Mouse (Mus musculus) heart, postnatal 10 days (tissue): Measurements from ENCODE around the gene Prkar1a. TPM values are rescaled to one million over a fixed set of nuclear protein-coding genes. Genes with fewer than 3 reads are reported as not detected.

Experiments used
- DNase-seq, 2 experiments: peaks; one replicate each; pipeline ENCODE4 v3.0.0; 2021
- intact Hi-C: fragments of 180-260 bp; cut with DNase I; formaldehyde crosslinking; loops from one replicate; pipeline ENCODE4 v1.15.1; 2025
- total RNA-seq, 2 experiments: library from RNA; stranded (reverse); gene quantifications; 2 replicates each; pipeline ENCODE4 v1.2.3; 2021

The Prkar1a gene
- total RNA-seq, 2 experiments from 2014 or later: 550 to 591 TPM

DNA sequence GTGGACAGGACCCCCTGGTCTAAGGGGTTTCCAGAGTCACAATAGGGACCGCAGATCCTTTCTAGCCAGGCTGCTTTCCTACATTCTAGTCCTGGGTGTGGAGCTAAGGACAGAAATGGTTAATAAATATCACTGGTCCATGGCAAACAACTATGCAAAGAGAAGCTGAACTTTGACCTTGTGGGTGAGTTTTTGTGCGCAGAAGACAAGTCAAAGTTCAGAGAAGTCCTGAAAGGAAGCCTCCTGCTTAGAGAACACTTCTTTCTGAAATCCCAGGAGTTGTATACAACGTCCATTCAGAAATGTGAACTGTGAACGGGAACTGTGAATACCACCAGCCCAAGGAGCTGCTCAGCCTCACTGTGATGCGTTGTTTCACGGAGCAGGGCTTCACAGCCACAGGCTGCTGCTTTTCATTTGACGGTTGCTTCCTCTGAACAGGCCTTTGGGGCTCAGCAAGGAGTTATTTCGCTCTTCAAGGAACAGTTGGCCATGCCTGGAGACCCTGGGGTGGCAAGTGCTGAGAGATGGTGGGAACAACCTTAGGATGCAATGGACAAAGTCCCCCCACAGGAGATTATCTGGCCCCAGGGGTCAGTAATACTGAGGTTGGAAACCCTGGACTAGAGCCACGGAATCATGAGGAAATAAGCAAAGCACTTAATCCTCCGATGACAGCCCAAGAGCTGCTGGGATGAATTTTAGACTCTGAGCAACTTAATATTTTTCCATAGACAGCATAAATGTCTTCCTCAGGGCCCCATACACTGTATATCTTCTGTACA is 53.0 kb downstream of the Prkar1a start:
- no peak for DNase-seq
- intact Hi-C loops: no loop called here

DNA sequence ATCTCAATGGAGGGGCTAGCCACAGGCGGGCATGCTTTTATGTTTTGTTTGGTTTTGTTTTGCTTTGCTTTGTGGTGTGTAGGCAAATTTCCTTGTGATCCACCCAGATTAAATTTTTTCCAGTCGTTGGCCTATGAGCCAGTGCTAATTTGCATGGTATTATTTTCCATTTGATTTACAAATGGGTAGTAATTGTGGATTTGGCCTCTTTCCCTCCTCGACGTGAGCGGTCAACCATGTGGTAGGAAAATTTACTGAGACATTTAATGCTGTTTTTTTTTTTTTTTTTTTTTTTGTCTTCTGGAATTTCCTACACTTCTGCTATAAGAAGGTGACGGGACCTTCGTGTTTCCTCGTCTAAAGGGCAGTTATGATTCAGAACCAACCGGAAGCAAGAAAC is 54.6 kb downstream of the Prkar1a start:
- intact Hi-C loops: no loop called here
- no peak for DNase-seq

DNA sequence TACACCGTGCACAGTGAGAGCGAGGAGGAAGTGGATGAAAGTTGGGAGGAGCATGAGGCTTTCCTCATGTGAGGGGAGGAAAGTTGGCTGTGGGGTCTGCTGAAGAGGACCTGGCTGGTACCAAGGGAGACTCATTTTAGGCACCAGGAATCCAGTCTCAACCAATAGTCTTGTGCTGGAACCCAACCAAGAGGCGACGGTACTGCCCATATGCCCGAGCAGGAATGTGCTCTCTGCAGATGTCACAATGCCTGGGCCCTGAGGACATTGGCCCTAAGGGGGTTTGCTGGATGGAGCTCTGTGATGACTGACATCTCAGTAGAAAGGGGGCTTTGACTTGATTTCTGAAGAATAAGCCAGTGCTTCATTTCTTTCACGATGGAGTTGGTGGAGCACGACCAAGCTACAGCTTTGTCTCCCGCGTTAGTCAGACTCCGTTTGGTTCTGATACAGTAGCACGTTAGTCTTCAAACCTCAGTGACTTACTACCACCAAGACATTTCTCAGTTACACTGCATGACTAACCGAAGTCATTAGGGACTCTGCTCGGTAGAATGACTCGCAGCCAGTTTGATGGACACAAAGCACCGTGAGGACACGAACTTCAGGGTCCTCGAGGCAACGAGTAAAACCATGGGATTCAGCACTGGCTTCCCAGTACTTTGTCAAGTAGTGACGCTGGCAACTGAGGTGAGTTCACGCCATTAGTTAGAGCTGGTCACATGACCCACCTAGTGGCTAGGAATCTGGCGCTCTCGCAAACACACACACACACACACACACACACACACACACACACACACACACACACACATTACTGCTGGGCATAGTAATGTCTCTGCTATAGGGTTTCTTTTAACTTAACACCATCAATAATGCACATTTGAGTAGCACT is 55.4 kb downstream of the Prkar1a start:
- DNase-seq: no peak
- intact Hi-C loops: no loop called here

DNA sequence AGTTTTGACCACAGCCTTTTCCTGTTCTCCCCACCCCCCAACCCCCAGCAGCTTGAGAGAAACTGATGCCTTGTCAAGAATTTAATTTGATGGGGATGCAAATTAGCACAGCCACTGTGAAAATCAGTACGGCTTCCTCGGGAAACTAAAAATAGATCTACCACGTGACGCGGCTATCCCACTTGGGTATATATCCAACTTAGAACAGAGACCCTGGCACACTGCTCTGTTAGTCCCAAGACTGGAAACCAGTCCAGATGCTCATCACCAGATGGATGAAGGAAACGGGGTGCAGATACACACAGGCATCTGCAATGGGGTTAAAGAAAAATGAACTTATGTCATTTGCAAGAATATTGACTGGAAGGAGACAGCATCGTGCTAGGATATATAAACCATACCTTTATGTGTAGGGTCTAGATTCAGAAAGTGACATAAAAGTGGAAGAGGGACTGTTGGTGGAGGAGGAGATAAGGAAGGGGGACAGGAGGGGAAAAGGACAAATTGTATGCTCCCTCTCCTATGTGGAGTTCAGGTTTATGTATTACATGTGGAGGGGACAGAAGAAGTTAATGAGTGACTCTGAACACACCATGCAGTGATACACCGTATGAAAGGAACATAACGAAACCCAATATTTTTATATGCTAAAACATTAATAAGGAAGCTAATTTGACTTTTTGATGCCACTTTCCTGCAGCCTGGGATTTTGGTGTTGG is 56.3 kb downstream of the Prkar1a start:
- no peak for DNase-seq
- intact Hi-C loops: no loop called here

- DNase-seq: peak; percentile 38 to 48
- intact Hi-C loops: no loop called here
Measured at GRCm38 (mm10) chr11:109706055-109706412, 56.8 kb downstream of the Prkar1a start.

- DNase-seq: no peak
- intact Hi-C loops: no loop called here
Measured at GRCm38 (mm10) chr11:109706586-109706985, 57.4 kb downstream of the Prkar1a start.

DNA sequence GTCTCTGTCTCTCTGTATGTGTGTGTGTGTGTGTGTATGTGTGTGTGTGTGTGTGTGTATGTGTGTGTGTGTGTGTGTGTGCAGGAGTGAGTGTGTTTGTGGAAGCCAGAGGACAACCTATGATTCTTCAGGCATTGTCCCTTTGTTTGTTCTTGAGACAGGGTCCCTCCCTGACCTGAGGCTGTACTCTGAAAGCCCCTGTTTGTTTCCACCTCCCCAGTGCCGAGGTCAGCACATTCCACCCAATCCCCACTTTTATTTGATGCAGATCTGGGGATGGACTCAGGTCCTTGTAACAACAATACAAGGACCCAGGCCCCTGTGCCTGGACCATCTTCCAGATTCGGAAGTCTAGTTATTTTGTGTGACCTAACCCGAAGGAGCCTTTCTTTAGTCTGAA is 58.2 kb downstream of the Prkar1a start:
- intact Hi-C loops: no loop called here
- no peak for DNase-seq

- no peak for DNase-seq
- intact Hi-C loops: no loop called here
Measured at GRCm38 (mm10) chr11:109708786-109709185, 59.6 kb downstream of the Prkar1a start.

GRCm38 (mm10) chr11:109709501-109709900 is 60.3 kb downstream of the Prkar1a start:
- DNase-seq: no peak
- intact Hi-C loops: no loop called here

- DNase-seq: peak in 1 of 2 experiments; percentile 27
- intact Hi-C loops: no loop called here
Measured at GRCm38 (mm10) chr11:109714341-109715247, 65.4 kb downstream of the Prkar1a start.

DNA sequence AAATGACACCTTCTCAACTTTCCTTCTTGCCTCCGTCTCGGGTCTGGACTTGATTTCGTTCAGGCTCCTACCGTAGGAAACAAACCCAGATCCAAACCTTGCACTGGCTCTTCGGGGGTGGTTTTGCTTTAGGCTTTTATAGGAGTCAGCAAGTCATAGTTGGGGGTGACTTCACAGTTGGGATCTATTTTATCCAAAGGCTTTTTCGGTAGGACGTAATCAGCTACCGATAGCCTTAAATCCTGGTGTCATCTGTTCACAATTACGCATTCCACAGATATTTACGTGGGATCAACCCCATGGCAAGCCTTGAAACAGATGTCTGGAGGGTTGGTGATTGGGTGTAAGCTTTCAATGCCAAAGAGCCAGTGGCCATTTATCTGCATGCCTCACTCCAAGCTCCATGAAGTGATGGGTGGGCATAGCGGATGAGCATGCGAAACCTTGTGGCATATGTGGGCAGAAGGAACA is 66.1 kb downstream of the Prkar1a start:
- no peak for DNase-seq
- intact Hi-C loops: no loop called here

GRCm38 (mm10) chr11:109716981-109717380 is 67.8 kb downstream of the Prkar1a start:
- intact Hi-C loops: no loop called here
- peak in 1 of 2 experiments; percentile 33 for DNase-seq

- DNase-seq: peak in 1 of 2 experiments; percentile 54
- intact Hi-C loops: no loop called here
Measured at GRCm38 (mm10) chr11:109717448-109717847, 68.2 kb downstream of the Prkar1a start.

DNA sequence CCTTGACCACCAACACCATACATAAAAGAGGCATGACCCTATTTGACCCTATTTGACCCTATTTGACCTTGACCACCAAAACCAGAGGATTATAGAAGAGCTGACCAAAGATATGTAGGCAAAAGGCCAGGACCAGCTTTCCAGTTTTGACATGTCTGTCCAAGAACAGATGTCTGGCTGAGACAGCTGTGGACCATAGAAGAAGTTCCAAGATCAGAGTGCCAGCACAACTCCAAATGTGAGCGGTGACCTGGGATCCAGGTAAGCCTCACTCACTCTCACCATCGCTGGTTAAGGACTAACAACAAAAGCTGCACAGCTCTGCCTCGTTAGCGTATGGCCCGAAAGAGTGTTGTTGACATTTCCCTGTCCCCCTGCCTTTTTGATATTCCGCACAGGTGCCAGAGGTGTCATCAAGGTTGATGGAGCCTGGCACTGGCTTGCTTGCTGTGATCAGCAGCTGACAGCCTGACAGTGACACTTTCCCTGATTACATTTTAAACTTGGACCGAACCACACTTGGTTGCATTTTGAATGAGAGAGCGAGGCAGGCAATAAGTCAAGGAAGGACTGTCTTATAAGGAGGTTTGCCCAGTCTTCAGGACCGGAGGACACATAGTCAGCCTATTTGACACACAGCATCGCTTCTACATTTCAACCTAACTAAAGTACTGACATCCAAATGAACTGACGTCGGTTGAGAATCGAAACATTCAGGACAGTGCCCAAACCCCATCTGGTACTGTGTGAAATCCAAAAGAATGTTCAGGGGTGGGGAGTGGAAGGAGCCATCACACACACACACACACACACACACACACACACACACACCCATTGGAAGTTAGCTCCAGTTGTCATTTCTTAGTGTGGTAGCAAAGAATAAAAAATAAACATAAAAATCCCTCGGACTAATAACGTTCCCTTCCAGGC is 69.0 kb downstream of the Prkar1a start:
- no peak for DNase-seq
- intact Hi-C loops: no loop called here

Other genes with a start within 250 kb of the Prkar1a start
- gene 9930022D16Rik, start 235.5 kb upstream of the Prkar1a start, total RNA-seq: not detected
- gene Amz2, start 223.5 kb upstream of the Prkar1a start, total RNA-seq: 10 to 100 TPM; 42.9 to 46.8 TPM
- gene Arsg, start 176.0 kb upstream of the Prkar1a start, total RNA-seq: 1 to 10 TPM; 4.3 to 4.4 TPM
- gene Slc16a6, start 175.8 kb upstream of the Prkar1a start, total RNA-seq: 10 to 100 TPM; 13.9 to 14.6 TPM
- gene Wipi1, start 37.4 kb upstream of the Prkar1a start, total RNA-seq: 100 to 1,000 TPM; 101 to 112 TPM
- 1 to 10 TPM; 6.2 to 7.6 TPM for gene Fam20a, start 72.9 kb downstream of the Prkar1a start, total RNA-seq
- gene 1700012B07Rik, start 178.6 kb downstream of the Prkar1a start, total RNA-seq: not detected